Mouse (Mus musculus) midbrain, embryonic 14.5 days (tissue): Measurements from ENCODE around the gene Fam129b. TPM values are rescaled to one million over a fixed set of nuclear protein-coding genes. Genes with fewer than 3 reads are reported as not detected.

Source experiments
- ATAC-seq: fragments of 200-750 bp; cut with Nextera tagmentation; 2 replicates; pipeline ENCODE4 v1.8.0; 2017; ENCODE audit warnings: moderate number of reproducible peaks, moderate library complexity; ENCODE audit not compliant: low FRiP score, low TSS enrichment
- DNase-seq: peaks from one replicate; pipeline ENCODE4 v3.0.0-alpha.2; 2015
- H3K27ac ChIP-seq: fragments of 300-500 bp; sonication (generic); replicated peaks from 2 replicates; pipeline ENCODE4 v1.5.1; 2014; ENCODE audit warnings: mild to moderate bottlenecking, low read depth, low read length, moderate library complexity
- H3K27me3 ChIP-seq: fragments of 300-500 bp; sonication (generic); 2 replicates; pipeline ENCODE4 v1.6.1; 2014; ENCODE audit warnings: low read length, control low read depth, mixed read lengths; ENCODE audit not compliant: control insufficient read depth, insufficient read depth
- H3K36me3 ChIP-seq: fragments of 300-500 bp; sonication (generic); 2 replicates; pipeline ENCODE4 v1.6.1; 2014; ENCODE audit warnings: low read length, control low read depth; ENCODE audit not compliant: control insufficient read depth, insufficient read depth
- H3K4me1 ChIP-seq: fragments of 300-500 bp; sonication (generic); 2 replicates; pipeline ENCODE4 v1.6.1; 2014; ENCODE audit warnings: mild to moderate bottlenecking, antibody characterized with exemption, low read length, control low read depth; ENCODE audit not compliant: control insufficient read depth, insufficient read depth
- H3K4me2 ChIP-seq: fragments of 300-500 bp; sonication (generic); 2 replicates; pipeline ENCODE4 v1.6.1; 2014; ENCODE audit warnings: mild to moderate bottlenecking, low read length, moderate library complexity
- H3K4me3 ChIP-seq: fragments of 300-500 bp; sonication (generic); replicated peaks from 2 replicates; pipeline ENCODE4 v1.5.1; 2014; ENCODE audit warnings: low read depth, low read length
- H3K9ac ChIP-seq: fragments of 300-500 bp; sonication (generic); replicated peaks from 2 replicates; pipeline ENCODE4 v1.6.1; 2014; ENCODE audit warnings: mild to moderate bottlenecking, low read length, moderate library complexity
- H3K9me3 ChIP-seq: fragments of 300-500 bp; sonication (generic); 2 replicates; pipeline ENCODE4 v1.6.1; 2016; ENCODE audit warnings: low read length, control low read depth, mixed read lengths; ENCODE audit not compliant: control insufficient read depth
- WGBS: fragments of 180-500 bp; shearing (Covaris S2); extraction: QIAGEN DNeasy Blood & Tissue Kit; methylation state at CpG from one replicate; pipeline ENCODE4 v1.1.7; 2014; 5-methylcytosine and 5-hydroxymethylcytosine counted together
- polyA plus RNA-seq: library from polyadenylated mRNA; unstranded; fragments of >200 nt; fragmentation: Nextera tagmentation; extraction: Ambion mirVana; gene quantifications from 2 replicates; pipeline ENCODE4 v1.2.1, GENCODE M21; 2014

The Fam129b gene
- polyA plus RNA-seq, 1 experiment from 2014 or later: 13.6 TPM

GRCm38 (mm10) chr2:32894097-32894496 lies 18.2 kb downstream of the Fam129b start:
- Histone ChIP-seq H3K9ac (no peak overlapping the region), H3K27me3 (no peaks in the 10 kb centered on the region), H3K27ac (no peak overlapping the region), H3K36me3 (no peaks in the 10 kb centered on the region), H3K9me3 (no peaks in the 10 kb centered on the region), H3K4me2 (no peak overlapping the region), H3K4me1 (peaks cover 10% of the 10 kb centered on the region), H3K4me3 (no peak overlapping the region)
- DNase-seq: no peak
- WGBS: 75% methylated on average over 2 of the region's 2 CpGs
- ATAC-seq: no peak

GRCm38 (mm10) chr2:32895606-32896106 lies 19.7 kb downstream of the Fam129b start:
- H3K4me1 ChIP-seq: peaks cover 10% of the 10 kb centered on the region
- H3K4me3 ChIP-seq: no peak overlapping the region
- DNase-seq (peak; percentile 58), ATAC-seq (0 out of 2 replicates have a peak, but pooled peaks have one; percentile 37)
- H3K4me2 ChIP-seq: no peak overlapping the region
- no peaks in the 10 kb centered on the region for H3K9me3 ChIP-seq
- no peaks in the 10 kb centered on the region for H3K27me3 ChIP-seq
- no peaks in the 10 kb centered on the region for H3K36me3 ChIP-seq
- 35% methylated on average over 8 of the region's 8 CpGs for WGBS
- 0 out of 2 replicates have a peak overlapping the region, but pooled peaks have one; percentile 23 for H3K9ac ChIP-seq
- H3K27ac ChIP-seq: peak overlapping the region; percentile 60; the same call in 1 of the 2 replicates

DNA sequence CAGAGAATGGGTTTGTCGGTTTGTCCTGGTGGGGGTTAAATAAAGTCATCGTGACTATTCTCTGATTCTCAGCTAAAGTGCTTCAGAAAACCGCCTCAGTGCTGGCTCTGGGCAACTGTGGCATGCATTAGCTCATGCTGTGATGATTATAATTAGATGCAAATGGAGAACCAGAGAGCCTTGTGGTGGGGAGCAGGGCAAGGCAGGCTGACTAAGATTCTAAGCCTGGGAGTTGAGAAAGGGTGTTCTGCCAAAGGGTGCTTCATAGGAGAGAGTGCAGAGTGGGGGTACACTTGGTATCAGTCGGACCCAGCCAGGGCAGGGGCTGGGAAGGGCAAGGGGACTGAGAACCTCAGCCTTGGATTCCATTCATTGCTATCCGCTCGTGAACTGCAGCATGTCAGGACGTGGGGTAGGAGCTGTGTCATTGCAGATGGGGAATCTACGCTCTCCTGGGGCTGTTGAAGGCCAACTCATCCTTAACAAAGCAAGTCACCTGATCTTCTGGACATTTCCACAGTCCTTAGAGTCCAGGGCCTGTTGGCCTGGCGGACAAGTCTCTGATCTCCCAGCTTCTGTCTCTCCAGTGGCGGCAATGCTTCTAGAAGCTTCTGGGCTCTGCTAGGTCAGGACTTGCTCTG lies 20.7 kb downstream of the Fam129b start:
- Histone ChIP-seq H3K27me3 (no peaks in the 10 kb centered on the region), H3K4me3 (no peak overlapping the region), H3K27ac (no peak overlapping the region), H3K9me3 (no peaks in the 10 kb centered on the region), H3K9ac (no peak overlapping the region), H3K36me3 (no peaks in the 10 kb centered on the region), H3K4me2 (no peak overlapping the region), H3K4me1 (peaks cover 10% of the 10 kb centered on the region)
- DNase-seq: peak; percentile 38
- WGBS: 47% methylated on average over 10 of the region's 10 CpGs
- no peak for ATAC-seq

DNA sequence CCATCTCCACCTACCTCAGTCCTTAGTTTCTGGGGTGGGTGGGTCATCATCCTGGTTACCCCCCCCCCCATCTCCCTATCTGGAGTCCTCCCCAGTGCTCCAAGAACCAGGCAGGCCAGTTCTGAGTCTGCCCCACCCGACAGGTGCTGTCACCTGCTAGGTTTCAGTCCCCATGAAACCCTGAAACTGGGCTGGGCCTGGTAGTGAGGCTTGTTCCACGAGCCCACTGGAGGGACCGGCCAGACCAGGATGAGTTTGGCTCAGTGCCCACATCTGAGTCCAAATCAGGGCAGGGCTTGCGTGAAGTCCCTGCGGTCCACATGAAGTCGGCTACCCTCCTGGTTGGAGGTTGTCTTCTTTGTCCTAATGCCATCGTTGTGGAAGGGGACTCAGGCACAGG lies 23.1 kb downstream of the Fam129b start:
- Histone ChIP-seq H3K9ac (no peak overlapping the region), H3K4me1 (peaks cover 10% of the 10 kb centered on the region), H3K27me3 (no peaks in the 10 kb centered on the region), H3K4me3 (no peak overlapping the region), H3K36me3 (no peaks in the 10 kb centered on the region), H3K27ac (no peak overlapping the region; the same call in 1 of the 2 replicates), H3K9me3 (no peaks in the 10 kb centered on the region), H3K4me2 (no peak overlapping the region)
- ATAC-seq (no peak), DNase-seq (peak; percentile 29)
- 74% methylated on average over 7 of the region's 7 CpGs for WGBS

- no peak overlapping the region for H3K4me3 ChIP-seq
Observed at GRCm38 (mm10) chr2:32902126-32902525, 26.2 kb downstream of the Fam129b start.

DNA sequence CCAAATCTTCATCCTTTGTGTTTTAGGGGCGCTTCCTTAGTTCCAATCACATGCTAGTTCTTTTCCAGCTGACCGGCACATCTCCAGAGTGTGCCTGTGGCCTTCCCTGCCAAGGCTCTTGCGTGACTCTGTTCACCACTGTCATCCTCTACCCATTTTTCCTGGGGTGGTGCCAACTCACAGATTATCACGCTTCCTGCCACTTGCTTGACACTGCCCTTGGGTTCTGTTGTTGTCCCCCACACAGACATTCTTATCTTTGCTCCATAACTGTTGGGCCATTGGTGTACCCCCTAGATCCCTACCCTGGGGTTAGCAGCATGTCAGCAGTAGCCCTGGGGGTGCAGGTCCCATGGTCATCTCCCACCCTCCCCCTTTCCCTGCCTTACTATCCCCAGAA lies 27.6 kb downstream of the Fam129b start:
- Histone ChIP-seq H3K9me3 (no peaks in the 10 kb centered on the region), H3K4me2 (no peak overlapping the region), H3K9ac (no peak overlapping the region), H3K36me3 (peaks cover 2% of the 10 kb centered on the region; the same call in 1 of the 2 replicates), H3K4me1 (peaks cover 9% of the 10 kb centered on the region), H3K27ac (no peak overlapping the region), H3K4me3 (no peak overlapping the region), H3K27me3 (no peaks in the 10 kb centered on the region)
- no peak for DNase-seq
- WGBS: 86% methylated on average over 4 of the region's 4 CpGs
- no peak for ATAC-seq

More at GRCm38 (mm10) chr2:32902126-32902525, 26.2 kb downstream of the Fam129b start:
- Histone ChIP-seq H3K9ac (no peak overlapping the region), H3K27ac (no peak overlapping the region), H3K36me3 (peaks cover 2% of the 10 kb centered on the region; the same call in 1 of the 2 replicates), H3K27me3 (no peaks in the 10 kb centered on the region), H3K4me2 (no peak overlapping the region), H3K9me3 (no peaks in the 10 kb centered on the region), H3K4me1 (peaks cover 3% of the 10 kb centered on the region; the same call in 1 of the 2 replicates)
- no peak for DNase-seq
- 90% methylated on average over 9 of the region's 9 CpGs for WGBS
- ATAC-seq: no peak

DNA sequence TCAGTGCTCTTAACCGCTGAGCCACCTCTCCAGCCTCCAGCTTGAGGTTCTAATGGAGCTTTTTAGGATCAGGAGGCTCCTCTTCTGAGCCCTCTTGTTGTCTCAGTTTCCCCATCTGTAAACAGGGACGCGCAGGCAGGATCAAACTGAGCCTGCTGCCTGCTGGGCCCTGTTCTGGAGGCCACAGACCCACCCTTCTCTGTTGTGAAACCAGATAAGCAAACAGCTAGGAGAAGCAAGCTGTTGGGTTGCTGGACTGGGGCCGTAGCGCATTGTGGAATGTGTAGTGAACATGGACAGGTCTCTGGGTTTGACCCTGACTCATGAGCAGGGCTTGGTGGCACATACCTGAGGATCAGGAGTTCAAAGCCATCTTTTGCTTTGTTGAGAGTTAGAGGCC lies 28.7 kb downstream of the Fam129b start:
- H3K27ac ChIP-seq: no peak overlapping the region
- no peak for ATAC-seq
- no peak overlapping the region for H3K4me3 ChIP-seq
- H3K27me3 ChIP-seq: no peaks in the 10 kb centered on the region
- peaks cover 11% of the 10 kb centered on the region for H3K4me1 ChIP-seq
- DNase-seq: no peak
- no peak overlapping the region for H3K4me2 ChIP-seq
- no peak overlapping the region for H3K9ac ChIP-seq
- H3K9me3 ChIP-seq: no peaks in the 10 kb centered on the region
- peaks cover 2% of the 10 kb centered on the region; the same call in 1 of the 2 replicates for H3K36me3 ChIP-seq
- WGBS: 94% methylated on average over 5 of the region's 5 CpGs

GRCm38 (mm10) chr2:32905297-32905696 lies 29.4 kb downstream of the Fam129b start:
- no peak overlapping the region for H3K27ac ChIP-seq
- ATAC-seq (no peak), DNase-seq (no peak)
- H3K27me3 ChIP-seq: no peaks in the 10 kb centered on the region
- WGBS: 84% methylated on average over 8 of the region's 8 CpGs
- no peak overlapping the region for H3K9ac ChIP-seq
- H3K9me3 ChIP-seq: no peaks in the 10 kb centered on the region
- H3K4me3 ChIP-seq: no peak overlapping the region
- peaks cover 7% of the 10 kb centered on the region; the same call in 1 of the 2 replicates for H3K36me3 ChIP-seq
- H3K4me2 ChIP-seq: no peak overlapping the region
- peaks cover 11% of the 10 kb centered on the region for H3K4me1 ChIP-seq

DNA sequence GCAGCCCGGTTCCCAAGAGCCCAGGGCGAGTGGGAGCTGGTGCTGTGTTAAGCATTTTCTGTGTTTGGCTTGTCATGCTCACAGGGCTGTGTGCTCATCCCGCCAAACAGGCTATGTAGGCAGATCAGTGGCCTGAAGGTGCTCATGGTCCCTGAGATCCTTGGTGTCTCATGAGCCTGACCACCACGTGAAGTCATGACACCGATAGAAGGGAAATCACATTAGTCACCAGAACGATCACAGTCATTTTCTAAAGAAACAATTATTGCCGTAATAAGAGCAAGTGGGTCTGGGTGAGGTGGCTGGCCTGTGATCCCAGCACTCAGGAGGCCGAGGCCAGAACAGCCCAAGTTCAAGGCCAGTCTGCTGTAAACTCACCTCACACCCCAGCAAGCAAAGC lies 31.5 kb downstream of the Fam129b start:
- no peak overlapping the region for H3K4me2 ChIP-seq
- ATAC-seq: no peak
- H3K27ac ChIP-seq: no peak overlapping the region
- no peak for DNase-seq
- H3K4me1 ChIP-seq: peaks cover 11% of the 10 kb centered on the region
- H3K9me3 ChIP-seq: no peaks in the 10 kb centered on the region
- no peak overlapping the region for H3K9ac ChIP-seq
- 60% methylated on average over 8 of the region's 8 CpGs for WGBS
- no peaks in the 10 kb centered on the region for H3K27me3 ChIP-seq
- H3K36me3 ChIP-seq: peaks cover 24% of the 10 kb centered on the region; the same call in 1 of the 2 replicates
- H3K4me3 ChIP-seq: no peak overlapping the region
